Mouse (Mus musculus) spleen, postnatal 4 days (tissue): ENCODE results near the gene Celf5.

Source experiments
- DNase-seq, 2 experiments: peaks; one replicate each; pipeline ENCODE4 v3.0.0; 2022; ENCODE audit warnings: low spot score in 2 of 2

The Celf5 gene

DNA sequence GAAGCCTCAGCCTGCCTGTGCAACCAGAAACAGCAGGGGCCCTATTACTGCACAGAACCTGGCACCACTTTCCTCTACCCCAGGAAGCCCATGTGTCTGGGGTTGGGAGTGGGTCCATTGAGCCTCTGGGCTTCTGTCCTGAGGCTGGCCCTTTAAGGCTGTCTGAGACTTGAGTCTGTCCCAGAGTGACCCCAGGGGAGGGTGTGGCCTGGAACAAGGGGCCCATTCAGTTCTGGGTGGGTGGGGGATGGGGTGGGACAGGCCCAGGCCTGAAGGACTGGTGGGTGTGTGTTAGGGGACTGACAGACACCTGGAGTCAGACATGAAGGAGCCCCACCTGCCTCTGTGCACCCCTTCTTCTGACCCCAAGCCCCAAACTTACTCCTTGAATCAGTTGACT lies 67.8 kb downstream of the Celf5 start:
- DNase-seq, result no peak

DNA sequence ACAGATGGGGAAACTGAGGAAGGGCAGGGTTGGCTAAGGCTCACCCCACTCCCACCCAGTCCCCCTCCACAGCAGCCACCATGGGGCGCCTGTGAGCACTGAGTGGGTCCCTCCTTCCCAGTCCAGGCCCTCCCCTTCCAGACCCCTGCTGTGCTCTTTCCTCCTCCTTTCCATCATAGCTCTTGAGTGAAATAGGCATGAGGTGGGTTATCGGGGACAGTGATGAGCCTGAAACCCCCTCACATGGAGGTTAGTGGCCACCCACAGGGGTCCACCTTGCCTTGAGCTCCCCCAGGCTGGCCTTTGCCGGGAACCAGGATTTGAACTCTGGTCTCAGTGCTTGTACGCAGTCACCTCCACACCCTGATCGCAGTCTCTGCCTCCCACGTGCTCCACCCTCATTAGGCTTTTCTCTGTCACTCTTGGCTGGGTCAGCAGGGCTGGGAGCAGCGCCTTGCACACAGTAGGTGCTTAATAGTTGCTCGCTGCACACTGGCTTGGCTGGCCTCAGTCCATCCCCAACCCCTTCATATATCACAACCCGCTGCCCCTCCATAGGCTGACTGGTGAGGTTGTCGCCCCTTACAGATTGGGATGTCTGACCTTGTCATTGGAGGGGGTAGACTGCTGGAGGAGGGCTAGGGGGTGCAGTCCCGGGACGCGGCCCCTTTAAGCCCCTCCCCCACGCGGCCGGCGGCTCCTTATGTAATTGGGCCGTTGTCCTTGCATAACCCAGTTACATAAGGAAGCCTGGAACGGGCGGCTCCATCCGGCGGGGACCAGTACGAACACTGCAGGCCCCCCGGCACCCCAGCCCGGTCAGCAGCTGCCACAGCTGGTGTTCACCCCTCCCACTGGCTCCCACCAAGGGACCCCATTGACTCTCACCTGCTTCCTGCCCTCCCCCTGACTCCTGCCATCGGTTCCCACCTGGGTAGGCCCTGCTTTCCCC lies 68.9 kb downstream of the Celf5 start:
- DNase-seq, result peak in 1 of 2 experiments; percentile 65

DNA sequence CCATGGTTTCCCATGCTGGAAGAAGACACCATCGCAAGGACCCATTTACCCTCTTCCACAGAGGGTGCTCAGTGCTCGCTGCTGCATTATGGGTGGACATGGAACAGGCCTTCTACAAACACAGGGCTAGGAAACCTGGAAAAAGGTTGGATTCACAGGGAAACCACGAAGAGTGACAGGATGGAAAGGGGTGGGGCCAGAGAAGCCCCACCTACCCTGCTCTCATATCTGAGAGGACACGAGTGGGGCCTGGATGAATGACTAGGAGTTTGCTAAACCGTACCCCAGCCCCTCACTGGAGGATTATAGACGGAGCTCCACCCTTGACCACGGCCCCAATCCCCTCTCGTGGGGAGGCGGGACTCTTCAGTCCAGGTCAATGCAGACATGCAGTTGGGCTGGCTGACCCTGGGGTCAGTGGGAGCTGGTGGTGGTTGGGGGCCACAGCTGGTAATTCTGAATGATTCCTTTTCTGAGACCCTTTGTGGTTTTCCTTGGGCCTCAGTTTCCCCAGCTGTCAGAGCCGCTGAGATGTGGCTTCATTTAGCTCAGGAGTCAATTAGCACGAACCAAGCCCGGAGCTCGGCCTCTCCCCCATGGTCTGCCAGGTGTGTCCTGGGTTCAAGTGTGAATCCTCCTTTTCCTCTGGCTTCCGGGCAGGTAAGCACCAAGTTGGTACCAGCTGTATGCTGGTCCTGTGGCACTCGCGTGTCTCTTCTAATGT lies 69.8 kb downstream of the Celf5 start:
- DNase-seq, result no peak

GRCm38 (mm10) chr10:81411471-81412400 lies 70.8 kb downstream of the Celf5 start:
- no peak for DNase-seq

DNA sequence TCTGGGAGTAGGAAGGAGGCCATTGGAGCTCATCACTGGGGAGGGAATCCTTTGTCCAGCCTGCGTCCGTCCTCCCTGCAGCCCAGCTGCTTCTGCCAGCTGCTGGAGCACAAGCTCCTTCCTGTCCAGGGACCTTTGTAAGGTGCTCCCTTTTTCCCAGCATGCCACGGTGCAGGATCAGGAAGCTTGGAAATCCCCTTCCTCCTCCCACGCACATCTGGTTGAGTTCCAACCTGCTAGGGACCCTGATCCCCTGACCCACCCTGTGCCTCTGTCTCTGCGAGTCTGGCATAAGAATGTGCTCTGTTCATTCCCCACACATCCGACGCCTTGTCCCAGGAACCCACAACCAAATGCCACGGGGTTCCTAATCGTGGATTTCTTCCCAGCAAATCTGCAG lies 71.5 kb downstream of the Celf5 start:
- no peak for DNase-seq

DNA sequence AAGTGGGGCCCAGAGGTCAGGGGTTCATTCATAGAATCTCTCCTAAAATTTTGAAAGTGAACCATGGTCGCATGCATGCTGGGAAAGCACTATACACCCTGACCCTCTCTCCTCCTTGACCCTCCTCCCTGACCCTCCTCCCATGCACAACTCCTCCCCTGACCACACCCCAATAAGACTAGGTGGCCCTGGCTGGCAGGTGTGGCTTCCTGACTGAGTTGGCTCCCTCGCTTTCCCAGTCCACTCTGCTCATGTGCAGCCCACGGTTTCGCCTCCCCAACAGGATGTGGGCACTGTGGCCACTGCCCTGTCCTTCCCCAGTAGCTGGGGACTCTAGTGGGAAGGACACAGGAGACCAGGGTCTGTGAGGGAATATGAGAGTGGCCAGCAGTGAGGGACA lies 72.2 kb downstream of the Celf5 start:
- DNase-seq, result no peak

DNA sequence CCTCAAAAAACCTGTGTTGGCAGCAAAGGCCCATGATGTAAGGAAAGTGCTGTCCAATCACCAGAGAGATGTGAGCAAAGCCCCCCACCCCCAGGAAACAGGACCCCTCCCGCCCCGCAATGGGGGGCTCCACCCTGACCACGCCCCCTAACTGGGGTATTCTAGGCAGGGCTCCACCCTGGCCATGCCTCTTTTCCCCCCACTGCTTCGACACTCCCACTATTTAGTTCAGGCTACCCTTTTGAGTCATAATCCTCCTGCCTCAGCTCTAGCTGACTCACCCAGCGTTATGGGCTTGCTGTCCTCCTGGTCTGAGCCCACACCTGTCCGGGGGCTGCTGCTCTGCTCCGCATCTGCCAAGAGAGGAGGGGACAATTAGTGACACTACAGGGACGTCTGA lies 73.2 kb downstream of the Celf5 start:
- no peak for DNase-seq
